Mouse (Mus musculus) liver, postnatal 0 days (tissue): Measurements from ENCODE around the gene Ess2.

Experiments
- CTCF ChIP-seq: sonication (generic); IDR thresholded peaks from 2 replicates; pipeline ENCODE4 v1.5.1; 2016; ENCODE audit warnings: antibody characterized with exemption, low read depth
- EP300 ChIP-seq: IDR thresholded peaks from 2 replicates; pipeline ENCODE4 v1.6.1; 2016; ENCODE audit warnings: antibody characterized with exemption, low read depth, mild to moderate bottlenecking

- no peak for TF ChIP-seq CTCF
- TF ChIP-seq EP300: no peak
Observed at GRCm38 (mm10) chr16:17931906-17932460, 20.8 kb upstream of the Ess2 start.
